Mouse (Mus musculus) MEL (cell line): ENCODE measurements around the gene Slc25a21.

Source experiments
- CHD2 ChIP-seq: IDR thresholded peaks from 2 replicates; pipeline ENCODE4 v1.6.1; 2011; ENCODE audit warnings: low read length, improper control_type of control experiment
- CTCF ChIP-seq, 3 experiments: IDR thresholded peaks in 2 of 3; conservative IDR thresholded peaks in 1 of 3; 2 replicates each; pipeline ENCODE4 v1.5.1; 2011 to 2012; ENCODE audit warnings: low read length in 3 of 3, low read depth in 2 of 3, mild to moderate bottlenecking in 2 of 3, improper control_type of control experiment in 1 of 3, inconsistent platforms in 1 of 3, mixed read lengths in 1 of 3, moderate library complexity in 1 of 3; ENCODE audit not compliant: control insufficient read depth in 1 of 3, insufficient read depth in 1 of 3, poor library complexity in 1 of 3, severe bottlenecking in 1 of 3
- ELF1 ChIP-seq: IDR thresholded peaks from 2 replicates; pipeline ENCODE4 v1.6.1; 2014; ENCODE audit warnings: low read depth, mild to moderate bottlenecking, inconsistent platforms, low read length, improper control_type of control experiment, moderate library complexity
- EP300 ChIP-seq, 2 experiments: IDR thresholded peaks; 2 replicates each; pipeline ENCODE4 v1.6.1; 2011; ENCODE audit warnings: improper control_type of control experiment in 2 of 2, low read length in 2 of 2, low read depth in 1 of 2, mild to moderate bottlenecking in 1 of 2
- ETS1 ChIP-seq: IDR thresholded peaks from 2 replicates; pipeline ENCODE4 v1.6.1; 2012; ENCODE audit warnings: low read depth, mild to moderate bottlenecking, inconsistent platforms, low read length, improper control_type of control experiment, moderate library complexity
- KAT2A ChIP-seq: conservative IDR thresholded peaks from 2 replicates; pipeline ENCODE4 v1.6.1; 2012; ENCODE audit warnings: low read depth, low read length, improper control_type of control experiment, inconsistent platforms
- POLR2A ChIP-seq, 2 experiments: IDR thresholded peaks; 2 replicates each; pipeline ENCODE4 v1.6.1; 2011 to 2012; ENCODE audit warnings: low read length in 2 of 2, mild to moderate bottlenecking in 2 of 2, control low read depth in 1 of 2, improper control_type of control experiment in 1 of 2, low read depth in 1 of 2, moderate library complexity in 1 of 2; ENCODE audit not compliant: control insufficient read depth in 1 of 2, insufficient read depth in 1 of 2, poor library complexity in 1 of 2
- RAD21 ChIP-seq: IDR thresholded peaks from 2 replicates; pipeline ENCODE4 v1.6.1; 2011; ENCODE audit warnings: mild to moderate bottlenecking, low read depth, low read length, improper control_type of control experiment
- TCF12 ChIP-seq: IDR thresholded peaks from 2 replicates; pipeline ENCODE4 v1.6.1; 2014; ENCODE audit warnings: low read depth, mild to moderate bottlenecking, inconsistent platforms, low read length, improper control_type of control experiment, moderate library complexity

GRCm38 (mm10) chr12:57163294-57163693, 34.0 kb downstream of the Slc25a21 start:
- TF ChIP-seq CTCF (IDR thresholded peaks at IDR 0.05 in 2 of 3, conservative IDR thresholded peaks at IDR 0.05 in 1 of 3; ENCODE audit: control insufficient read depth in 1 of 3, insufficient read depth in 1 of 3, low read depth in 2 of 3, low read length in 3 of 3, poor library complexity in 1 of 3, severe bottlenecking in 1 of 3) (no peak), ELF1 (no peak), TCF12 (no peak), CHD2 (no peak), POLR2A (IDR thresholded peaks at IDR 0.05; ENCODE audit: control insufficient read depth in 1 of 2, insufficient read depth in 1 of 2, low read depth in 1 of 2, low read length in 2 of 2, poor library complexity in 1 of 2) (no peak), EP300 (IDR thresholded peaks at IDR 0.05; ENCODE audit: low read depth in 1 of 2, low read length in 2 of 2) (peak in 1 of 2 experiments; percentile 54; a peak in 2 of 4 replicates), ETS1 (no peak), RAD21 (no peak), KAT2A (no peak)
